Mouse (Mus musculus): ENCODE measurements at regions not wholly inside any gene's neighbourhood (a gene's known extent, or its start where the extent isn't known, plus 50 kb on each side); places are given as distances from the start of the nearest gene placed in this dataset.

DNA sequence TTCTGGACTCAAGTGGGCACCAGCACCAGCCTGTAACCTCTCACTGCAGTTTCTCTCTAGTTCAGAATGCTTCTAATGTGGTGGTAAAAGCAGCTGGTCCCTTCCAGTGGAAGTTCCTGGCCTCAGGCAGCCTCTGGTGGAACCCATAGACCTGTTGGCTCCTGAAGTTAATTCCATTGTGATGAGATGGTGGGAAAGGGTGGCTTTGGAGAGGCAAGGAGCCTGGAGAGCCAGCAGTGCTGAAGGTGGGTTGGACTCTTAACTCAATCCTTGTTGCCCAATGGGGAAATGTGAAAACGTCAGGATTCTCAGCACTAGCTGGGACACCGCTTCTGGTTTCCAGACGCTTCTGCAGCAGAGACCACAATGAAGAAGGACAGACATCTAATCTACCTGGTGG, 210.9 kb downstream of the Opa1 start:
- in situ Hi-C loops (cut with MboI, MseI) = no loop called here

DNA sequence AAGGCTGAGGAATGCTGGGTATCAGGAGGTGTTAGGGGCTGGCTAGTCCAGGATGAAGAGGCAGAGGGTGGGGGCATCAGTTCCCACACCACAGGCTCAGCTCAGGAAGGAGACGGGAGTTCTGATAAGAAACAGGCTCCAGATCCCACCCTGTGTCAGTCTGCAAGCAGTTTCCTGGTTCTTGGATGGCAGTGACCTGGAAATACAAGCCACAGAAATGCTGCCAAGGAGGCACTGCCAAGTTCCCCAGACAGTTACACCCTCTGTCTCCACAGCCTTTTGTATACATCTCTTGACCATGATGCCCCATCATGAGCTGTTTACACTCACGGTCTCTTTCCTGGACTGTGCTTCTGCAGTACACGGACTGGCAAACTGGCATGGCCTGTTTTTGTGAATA, 220.1 kb downstream of the Opa1 start:
- in situ Hi-C loops (cut with MboI, MseI) = no loop called here

DNA sequence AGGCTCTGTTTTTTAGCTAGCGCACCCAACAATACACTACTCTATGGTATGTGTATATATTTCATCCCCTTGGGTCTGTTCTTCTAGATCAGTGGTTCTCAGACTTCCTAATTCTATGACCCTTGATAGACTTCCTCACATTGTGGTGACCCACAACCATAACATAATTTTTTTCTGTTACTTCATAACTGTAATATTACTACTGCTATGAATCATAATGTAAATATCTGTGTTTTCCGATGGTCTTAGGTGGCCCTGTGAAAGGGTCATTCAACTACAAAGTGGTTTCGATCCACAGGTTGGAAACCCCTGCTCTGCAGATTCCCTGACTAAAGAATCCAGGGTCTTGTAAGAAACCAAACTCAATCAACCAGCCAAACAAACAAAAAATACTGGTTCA, 220.8 kb downstream of the Opa1 start:
- in situ Hi-C loops (cut with MboI, MseI) = no loop called here

- in situ Hi-C loops (cut with MboI, MseI) = no loop called here
These were observed 221.3 kb downstream of the Opa1 start for GRCm38 (mm10) chr16:29800457-29800856.

- in situ Hi-C loops (cut with MboI, MseI) = no loop called here
These were observed 223.0 kb downstream of the Opa1 start for GRCm38 (mm10) chr16:29802085-29802484.

DNA sequence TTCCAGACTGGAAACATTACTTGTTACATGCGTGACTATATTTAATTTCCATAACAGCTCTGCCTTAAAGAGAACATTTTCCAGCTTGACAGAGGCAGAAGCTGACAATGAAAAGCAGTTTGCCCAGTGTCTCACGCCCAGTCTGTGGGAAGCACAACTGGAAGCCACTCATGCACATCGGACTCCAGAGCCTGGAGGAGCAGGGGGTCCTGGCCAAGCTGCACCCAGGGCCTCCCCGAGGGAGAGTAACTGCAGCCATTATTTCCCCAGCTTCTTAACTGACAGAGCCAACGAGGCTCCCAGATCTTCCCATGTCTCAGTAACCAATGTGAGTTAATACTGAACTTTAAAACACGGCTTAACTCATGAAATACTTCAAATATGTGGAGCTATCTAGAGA, 223.5 kb downstream of the Opa1 start:
- in situ Hi-C loops (cut with MboI, MseI) = no loop called here

GRCm38 (mm10) chr16:29807859-29808258, 228.7 kb downstream of the Opa1 start:
- in situ Hi-C loops (cut with MboI, MseI) = no loop called here

DNA sequence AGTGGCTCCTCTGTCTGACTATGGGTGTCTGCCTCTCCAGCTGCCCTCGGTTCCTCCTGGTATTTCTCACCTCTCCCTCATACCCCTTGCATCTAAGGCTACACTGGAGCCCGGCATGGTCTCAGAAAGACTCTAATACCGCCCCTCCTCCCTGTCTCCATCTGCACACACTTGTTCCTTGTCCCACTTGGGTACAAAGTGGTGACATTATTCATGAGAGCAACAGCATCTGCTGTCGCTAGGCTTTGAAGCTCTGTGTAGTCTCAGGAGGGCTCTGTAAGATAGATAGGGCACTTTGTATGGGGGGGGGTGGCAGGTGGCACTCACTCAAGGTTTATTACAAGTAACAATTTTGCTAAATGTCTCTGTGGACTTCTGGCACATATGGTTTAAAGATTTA, 229.7 kb downstream of the Opa1 start:
- in situ Hi-C loops (cut with MboI, MseI) = no loop called here

- in situ Hi-C loops (cut with MboI, MseI) = no loop called here
These were observed 234.4 kb downstream of the Opa1 start for GRCm38 (mm10) chr16:29813411-29814038.

DNA sequence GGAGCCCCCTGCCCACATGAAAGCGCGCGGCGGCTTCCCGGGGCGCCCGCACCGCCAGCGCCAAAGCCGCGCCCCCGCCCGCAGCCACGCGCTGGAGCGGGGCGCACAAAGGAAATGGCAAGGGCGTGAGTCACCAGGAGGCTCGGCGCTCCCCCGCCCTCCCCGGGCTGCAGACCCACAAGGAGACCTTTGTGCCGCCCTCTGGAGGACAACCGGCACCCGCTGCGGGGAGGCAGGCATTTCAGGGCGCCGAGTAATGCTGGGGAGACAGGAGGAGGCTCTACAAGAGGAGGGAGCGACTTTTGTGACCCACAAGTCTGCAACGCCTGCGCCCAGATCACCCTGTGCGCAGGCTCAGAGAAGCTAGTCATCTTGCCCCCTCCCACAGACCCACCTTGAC, 234.9 kb downstream of the Opa1 start:
- in situ Hi-C loops (cut with MboI, MseI) = no loop called here

GRCm38 (mm10) chr16:29814655-29815054, 235.5 kb downstream of the Opa1 start:
- in situ Hi-C loops (cut with MboI, MseI) = no loop called here

DNA sequence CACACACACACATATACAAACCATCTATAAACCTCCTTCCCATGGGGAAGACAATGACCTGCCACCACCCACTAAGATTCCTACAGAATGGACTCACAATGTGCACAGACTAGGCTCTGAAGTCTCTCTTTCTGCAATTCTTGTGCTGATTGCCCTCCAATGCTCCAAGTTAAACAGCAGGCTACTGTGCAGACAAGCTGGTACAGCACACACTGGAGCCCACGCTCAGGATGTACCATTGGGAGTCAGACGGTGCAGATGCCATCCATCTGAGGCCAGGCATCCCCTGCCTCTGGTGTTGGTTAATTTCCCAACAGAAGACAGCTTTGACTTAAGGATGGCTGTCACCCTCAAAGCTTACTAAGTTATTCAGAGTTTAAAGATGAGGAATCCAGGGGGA, 236.1 kb downstream of the Opa1 start:
- in situ Hi-C loops (cut with MboI, MseI) = no loop called here

DNA sequence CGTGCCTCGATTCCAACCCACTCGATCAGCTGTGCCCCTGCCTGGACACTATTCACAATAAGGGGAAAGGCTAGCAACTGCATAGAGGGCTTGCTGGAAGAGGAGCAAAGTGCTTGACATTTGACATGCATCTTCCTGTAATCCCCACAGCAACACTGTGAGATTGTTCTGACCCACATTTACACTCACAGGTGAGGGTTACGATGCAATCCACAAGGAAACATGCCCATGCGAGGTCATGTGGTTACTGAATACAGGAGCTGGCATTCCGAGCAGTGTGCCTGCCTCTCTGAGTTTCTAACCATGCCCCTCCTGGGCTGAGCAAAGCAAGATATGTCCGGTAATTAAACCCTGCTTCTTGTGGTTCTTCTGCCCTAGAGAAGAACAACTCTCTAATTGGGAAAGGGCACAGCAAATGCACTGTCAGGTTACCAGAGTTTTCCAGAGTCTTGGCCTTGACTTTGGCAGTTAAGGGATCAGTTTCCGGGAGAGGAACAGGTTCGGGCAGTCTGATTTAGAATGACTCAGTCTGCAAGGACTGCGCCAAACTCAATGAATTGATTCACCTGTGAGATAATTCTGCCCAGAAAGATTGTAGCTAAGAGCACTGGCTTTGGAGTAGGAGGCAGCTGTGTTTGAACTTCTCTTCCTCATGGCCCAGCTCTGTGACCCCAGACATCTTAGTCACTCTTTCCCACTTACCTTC, 236.7 kb downstream of the Opa1 start:
- in situ Hi-C loops (cut with MboI, MseI) = no loop called here

DNA sequence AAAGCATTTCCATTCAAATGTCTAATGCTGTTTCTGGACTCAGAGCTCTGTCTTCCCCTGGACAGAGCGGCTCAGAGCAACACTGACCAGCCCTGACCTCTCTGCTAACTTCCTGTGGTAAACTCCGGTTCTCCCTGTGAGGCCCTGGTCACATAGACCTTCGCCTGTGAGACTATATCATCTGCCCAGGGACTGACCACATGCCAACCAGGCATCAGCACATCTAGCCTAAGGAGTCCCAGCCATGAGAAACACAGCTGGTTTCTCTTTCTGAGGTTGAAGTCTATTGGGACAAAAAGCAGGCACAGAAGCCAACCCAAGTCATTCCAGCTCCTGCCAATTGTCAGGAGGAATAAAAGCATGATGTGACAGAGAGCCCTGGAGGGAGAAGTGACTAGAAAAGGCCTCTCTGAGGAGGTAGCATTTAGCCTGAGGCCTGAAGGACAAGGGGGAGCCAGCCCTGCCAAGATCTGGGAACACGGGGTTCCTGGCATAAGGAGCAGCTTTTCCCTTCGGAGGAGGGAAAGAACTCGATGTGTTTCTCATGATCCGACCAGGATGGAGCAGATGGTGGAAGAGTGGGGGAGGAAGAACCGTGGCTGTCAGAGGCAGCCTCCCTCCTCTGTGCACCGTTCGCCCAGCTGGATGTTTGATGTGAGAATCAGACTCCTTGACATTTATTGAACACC, 237.7 kb downstream of the Opa1 start:
- in situ Hi-C loops (cut with MboI, MseI) = no loop called here

GRCm38 (mm10) chr16:29818807-29819440, 239.8 kb downstream of the Opa1 start:
- in situ Hi-C loops (cut with MboI, MseI) = no loop called here

DNA sequence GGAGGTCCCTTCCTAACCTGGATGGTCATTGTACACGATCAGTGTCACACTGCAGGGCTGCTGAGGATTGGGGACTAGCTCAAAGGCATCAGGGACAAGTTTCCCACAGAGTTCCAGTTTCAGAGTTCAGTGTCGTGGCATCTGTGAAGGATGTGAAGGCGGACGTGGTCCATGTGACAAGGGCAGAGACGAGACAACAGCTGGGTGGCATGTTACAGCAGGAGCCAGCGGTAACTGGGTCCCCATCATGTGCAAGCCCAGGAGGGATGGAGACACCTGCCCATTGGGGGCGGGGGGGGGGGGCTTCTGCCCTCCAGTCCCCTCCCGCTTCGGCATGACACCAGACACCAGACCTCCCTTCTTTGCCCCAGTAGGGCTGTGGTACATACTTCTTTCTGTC, 241.6 kb downstream of the Opa1 start:
- in situ Hi-C loops (cut with MboI, MseI) = no loop called here

- in situ Hi-C loops (cut with MboI, MseI) = no loop called here
These were observed 242.1 kb upstream of the Hes1 start for GRCm38 (mm10) chr16:29822110-29822509.

DNA sequence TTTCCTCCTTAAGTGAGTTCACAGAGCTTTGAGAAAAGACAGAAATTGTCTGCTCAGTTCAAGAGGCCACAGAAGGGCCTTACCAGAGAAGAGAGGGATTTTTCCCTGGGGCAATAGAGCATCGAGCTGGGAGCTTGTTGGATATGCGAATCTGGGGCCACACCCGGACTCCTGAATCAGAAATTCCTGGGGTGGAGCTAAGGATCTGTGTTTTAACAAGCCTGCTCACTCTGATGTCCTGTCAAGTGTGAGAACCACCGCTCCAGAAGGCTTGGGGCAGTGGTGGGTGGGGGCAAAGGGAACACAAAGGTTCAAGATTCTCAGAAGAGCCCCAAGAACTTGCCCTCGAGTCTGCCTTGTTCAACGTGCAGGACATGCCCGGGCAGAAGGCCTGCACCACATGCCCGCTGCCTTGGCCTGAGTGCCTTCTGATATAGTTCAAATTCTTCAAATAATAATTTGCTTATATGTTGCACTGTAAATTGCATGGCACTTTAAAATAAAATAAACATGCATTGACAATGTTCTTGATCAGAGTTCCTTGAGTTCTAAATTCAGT, 241.3 kb upstream of the Hes1 start:
- in situ Hi-C loops (cut with MboI, MseI) = no loop called here

DNA sequence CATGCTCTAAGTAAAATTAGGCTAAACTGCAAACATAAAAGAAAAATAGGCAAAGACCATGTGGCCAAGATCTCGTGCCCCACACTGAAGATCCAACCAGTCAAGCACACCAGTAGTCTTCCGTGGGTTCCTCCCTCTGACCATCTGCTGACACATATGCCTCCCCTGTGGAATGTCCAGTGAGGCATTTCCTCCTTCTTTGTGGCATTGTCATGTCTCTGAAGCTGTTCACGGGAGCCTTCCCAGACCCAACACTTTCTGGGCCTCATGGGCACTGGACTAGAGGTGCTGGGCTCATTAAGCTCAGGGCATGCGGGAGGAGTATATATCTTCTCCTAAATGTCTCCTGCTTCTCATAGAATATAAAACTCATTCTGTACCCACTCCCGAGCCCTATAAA, 237.3 kb upstream of the Hes1 start:
- in situ Hi-C loops (cut with MboI, MseI) = no loop called here

- in situ Hi-C loops (cut with MboI, MseI) = no loop called here
These were observed 236.4 kb upstream of the Hes1 start for GRCm38 (mm10) chr16:29827776-29828175.

DNA sequence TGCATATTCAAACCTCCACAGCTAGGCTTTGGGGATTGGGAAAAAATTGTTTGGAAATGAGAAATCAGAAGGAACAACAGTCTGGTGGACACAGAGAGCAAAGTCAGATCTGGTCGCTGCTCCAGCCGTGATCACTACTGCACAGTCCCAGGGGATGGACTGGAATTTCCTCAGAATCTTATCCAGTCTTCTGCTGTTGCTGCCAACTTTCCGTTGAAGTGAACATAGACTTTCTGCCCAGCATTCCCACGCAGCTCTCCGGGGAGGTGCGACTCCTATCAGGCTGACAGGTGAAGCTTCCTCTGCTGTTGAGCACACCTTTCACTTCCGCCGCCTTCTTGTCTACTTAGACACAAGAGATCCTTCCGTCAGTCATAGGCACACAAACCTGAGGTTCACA, 234.7 kb upstream of the Hes1 start:
- in situ Hi-C loops (cut with MboI, MseI) = no loop called here

DNA sequence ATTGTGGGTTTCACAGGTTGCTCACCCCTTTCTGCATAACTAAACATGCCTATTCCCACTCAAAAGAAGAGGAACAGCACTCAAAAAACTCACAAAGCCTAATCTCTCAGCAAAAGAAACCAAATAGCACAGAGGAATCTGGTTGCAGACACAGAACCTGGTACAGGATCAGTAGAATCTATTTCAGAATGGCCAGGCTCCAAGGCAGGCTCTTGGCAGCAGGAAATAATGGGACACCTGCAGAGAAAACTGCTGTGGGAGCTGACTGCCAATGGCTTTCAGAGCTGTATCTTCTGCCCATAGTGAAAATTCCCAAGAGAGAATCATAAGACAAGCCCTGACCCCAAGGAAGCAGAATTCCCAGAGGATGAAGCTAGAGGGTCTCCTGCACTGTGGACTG, 234.1 kb upstream of the Hes1 start:
- in situ Hi-C loops (cut with MboI, MseI) = no loop called here
